Mouse (Mus musculus): ENCODE results near the gene Ldb1.
A peak's percentile ranks its signal among the peaks of the same experiment; 100 is the strongest.

Ldb1 gene

GRCm38 (mm10) chr19:46044271-46044992, 582 bp downstream of the Ldb1 start, which contains the start of gene Pprc1:
Gene Pprc1, plus strand, starts transcription at chr19:46044886.
- peak; percentile 80 for DNase-seq

GRCm38 (mm10) chr19:46043380-46043779, 1.6 kb downstream of the Ldb1 start:
- DNase-seq: peak; percentile 72

- DNase-seq: peak; percentile 66
Measured at GRCm38 (mm10) chr19:46042476-46043011, 2.5 kb downstream of the Ldb1 start.

GRCm38 (mm10) chr19:46041933-46042475, 3.0 kb downstream of the Ldb1 start:
- peak; percentile 88 for DNase-seq

GRCm38 (mm10) chr19:46041299-46041932, 3.6 kb downstream of the Ldb1 start:
- DNase-seq: no peak

GRCm38 (mm10) chr19:46040149-46040902, 4.7 kb downstream of the Ldb1 start:
- DNase-seq: peak; percentile 45

- DNase-seq: peak; percentile 85
Measured at GRCm38 (mm10) chr19:46039478-46039877, 5.5 kb downstream of the Ldb1 start.

GRCm38 (mm10) chr19:46038851-46039260, 6.2 kb downstream of the Ldb1 start:
- DNase-seq: peak; percentile 66

- peak; percentile 52 for DNase-seq
Measured at GRCm38 (mm10) chr19:46037925-46038850, 6.8 kb downstream of the Ldb1 start.

- peak; percentile 56 for DNase-seq
Measured at GRCm38 (mm10) chr19:46037243-46037924, 7.6 kb downstream of the Ldb1 start.

GRCm38 (mm10) chr19:46036477-46037242, 8.4 kb downstream of the Ldb1 start:
- DNase-seq: no peak

GRCm38 (mm10) chr19:46035971-46036370, 9.0 kb downstream of the Ldb1 start:
- peak; percentile 46 for DNase-seq

GRCm38 (mm10) chr19:46033911-46034310, 11.1 kb downstream of the Ldb1 start:
- DNase-seq: no peak

GRCm38 (mm10) chr19:46032731-46033510, 12.1 kb downstream of the Ldb1 start:
- DNase-seq: no peak

- DNase-seq: no peak
Measured at GRCm38 (mm10) chr19:46031689-46032432, 13.2 kb downstream of the Ldb1 start.

GRCm38 (mm10) chr19:46030196-46030983, 14.6 kb downstream of the Ldb1 start:
- no peak for DNase-seq

GRCm38 (mm10) chr19:46029652-46030051, 15.4 kb downstream of the Ldb1 start:
- DNase-seq: no peak

GRCm38 (mm10) chr19:46028747-46029320, 16.2 kb downstream of the Ldb1 start:
- DNase-seq: no peak

All from cerebellum, adult 9-10 months (tissue).